Mouse (Mus musculus) heart, postnatal 0 days (tissue): ENCODE results near the gene Ndufb6.

Experiments
- CTCF ChIP-seq: IDR thresholded peaks from 2 replicates; pipeline ENCODE4 v1.5.1; 2016; ENCODE audit warnings: antibody characterized with exemption, control low read depth, low read depth
- EP300 ChIP-seq: IDR thresholded peaks from 2 replicates; pipeline ENCODE4 v1.6.1; 2016; ENCODE audit warnings: antibody characterized with exemption, low read depth

GRCm38 (mm10) chr4:40309682-40310081 is 30.5 kb upstream of the Ndufb6 start:
- TF ChIP-seq CTCF (no peak), EP300 (no peak)
